Mouse (Mus musculus) cerebellum, adult 8-10 months (tissue): ENCODE results near the gene Ank2.
"Not testable (repeated sequence)": the region's sequence is repeated elsewhere in the genome, so short reads cannot be mapped to it uniquely, and the experiment has no call there.

Experiments
- DNase-seq: peaks from one replicate; pipeline ENCODE4 v3.0.0; 2022

Ank2 gene

GRCm38 (mm10) chr3:127408684-127409550 is 90.2 kb downstream of the Ank2 start:
- peak; percentile 58 for DNase-seq

- peak; percentile 16 for DNase-seq
Measured at GRCm38 (mm10) chr3:127407868-127408574, 91.1 kb downstream of the Ank2 start.

DNA sequence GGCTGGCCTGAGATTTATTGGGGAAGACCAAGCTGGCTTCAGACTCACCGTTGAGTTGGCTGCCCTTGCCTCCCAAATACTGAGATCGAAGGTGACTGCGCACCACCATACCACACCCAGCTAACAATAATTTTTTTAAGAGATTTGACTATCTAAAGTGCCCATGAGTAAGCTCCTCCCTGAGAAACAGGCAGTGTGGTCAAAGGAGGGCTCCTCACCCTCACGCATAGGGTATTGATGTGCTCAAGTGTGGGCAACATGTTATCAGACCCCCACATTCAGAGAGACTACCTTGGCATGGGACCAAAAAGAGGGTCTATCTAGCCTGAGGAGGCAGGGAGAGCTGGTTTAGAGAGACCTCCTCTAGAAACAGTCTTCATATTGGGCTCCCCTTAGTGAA is 92.3 kb downstream of the Ank2 start:
- DNase-seq = no peak

GRCm38 (mm10) chr3:127404371-127404770 is 94.8 kb downstream of the Ank2 start:
- no peak for DNase-seq

DNA sequence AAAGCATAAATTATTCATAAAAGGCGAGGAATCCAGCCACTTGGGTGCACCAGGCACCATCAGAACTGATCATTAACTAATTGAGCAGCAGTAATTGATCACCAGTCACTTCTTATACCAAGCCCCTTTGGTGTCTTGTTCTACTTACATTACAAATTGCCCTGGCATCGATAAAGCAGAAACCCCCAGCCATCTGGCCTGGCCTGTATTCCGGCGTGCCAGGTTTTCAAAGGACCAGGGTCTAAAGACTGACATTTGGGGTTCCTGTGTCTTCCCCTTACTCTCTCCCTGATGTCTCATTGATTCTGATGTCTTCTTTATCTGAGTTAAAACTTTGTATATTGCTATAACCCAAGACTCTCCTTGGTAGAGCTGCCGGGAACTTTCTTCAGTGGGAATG is 98.2 kb downstream of the Ank2 start:
- DNase-seq = no peak

GRCm38 (mm10) chr3:127400468-127400867 is 98.7 kb downstream of the Ank2 start:
- DNase-seq = not testable (repeated sequence)

DNA sequence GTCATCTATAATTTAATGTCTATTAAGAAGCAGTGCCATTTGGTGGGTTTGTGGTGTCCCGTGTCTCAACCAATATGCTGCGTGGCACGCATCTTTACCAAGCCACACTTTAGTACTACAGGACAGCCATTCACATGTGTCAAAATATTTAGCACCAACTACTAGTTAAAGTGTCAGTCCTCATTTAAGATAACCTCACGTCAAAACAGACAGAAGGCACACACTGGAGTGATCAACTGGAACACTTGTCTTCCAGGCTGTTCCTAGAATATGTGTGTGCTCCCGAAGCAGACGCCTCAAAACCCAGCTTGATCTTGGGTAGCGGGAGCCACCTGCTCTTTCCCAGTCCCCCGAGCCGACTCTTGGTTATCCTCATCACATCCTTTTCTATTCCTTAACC is 101.4 kb downstream of the Ank2 start:
- DNase-seq = no peak

GRCm38 (mm10) chr3:127395202-127395601 is 103.9 kb downstream of the Ank2 start:
- no peak for DNase-seq

GRCm38 (mm10) chr3:127387016-127387517 is 112.1 kb downstream of the Ank2 start:
- peak; percentile 10 for DNase-seq

- DNase-seq = no peak
Measured at GRCm38 (mm10) chr3:127383231-127383630, 115.9 kb downstream of the Ank2 start.

- DNase-seq = no peak
Measured at GRCm38 (mm10) chr3:127376901-127377460, 122.2 kb downstream of the Ank2 start.

DNA sequence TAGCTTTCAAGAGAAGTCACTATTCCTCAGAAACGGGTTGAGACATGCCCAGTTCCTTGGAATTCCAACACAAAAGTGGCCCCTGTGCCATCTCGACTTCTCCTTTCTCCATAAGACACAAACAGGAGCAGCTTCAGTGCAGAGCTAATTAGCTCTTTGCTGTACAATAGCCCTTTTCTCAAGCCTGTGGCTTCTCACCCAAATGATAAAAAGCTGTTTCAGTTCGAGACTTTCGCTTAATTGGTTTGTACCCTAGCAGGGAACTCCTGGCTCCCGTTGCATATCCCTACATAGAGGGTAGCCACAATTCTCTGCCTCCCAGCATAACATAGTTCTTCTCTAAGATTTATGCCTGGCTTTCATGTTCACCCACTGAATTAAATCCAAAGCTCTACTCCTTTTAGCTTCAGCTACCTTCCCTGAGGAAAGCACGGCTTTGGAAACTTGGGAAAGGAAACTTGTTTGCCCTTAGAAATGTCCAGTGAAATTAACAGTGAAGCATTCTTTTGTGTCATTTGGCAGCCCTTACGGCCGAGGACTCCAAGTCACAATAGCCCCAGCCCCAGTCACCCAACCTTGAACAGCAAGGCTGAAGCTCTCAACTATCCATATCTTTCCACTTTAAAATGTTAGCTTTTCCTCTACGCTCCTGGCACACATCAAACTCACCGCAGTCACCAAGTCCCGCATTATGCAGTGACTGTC is 123.0 kb downstream of the Ank2 start:
- DNase-seq = no peak

DNA sequence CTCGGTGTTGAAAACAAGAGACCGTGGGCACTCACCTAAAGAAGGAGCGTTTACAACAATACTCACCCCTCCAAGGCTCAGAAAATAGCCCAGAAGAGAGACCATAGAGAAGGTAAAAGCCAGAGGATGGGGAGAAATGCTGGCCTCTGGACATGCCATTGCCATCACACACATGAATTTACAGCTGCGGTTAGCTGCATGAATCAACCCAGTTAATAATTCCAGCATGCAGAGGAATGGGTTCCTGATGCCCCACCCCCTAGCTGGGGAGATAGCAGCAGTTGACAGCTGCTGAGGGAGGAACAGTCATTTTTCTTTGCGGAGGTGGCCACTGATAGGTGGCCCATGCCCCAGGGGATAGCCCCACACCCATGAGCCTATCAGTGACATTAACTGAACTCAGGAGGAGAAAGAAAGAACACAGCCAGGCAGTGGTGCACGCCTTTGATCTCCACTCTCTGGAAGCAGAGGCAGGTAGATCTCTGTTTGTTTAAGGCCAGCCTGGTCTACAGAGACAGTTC is 124.9 kb downstream of the Ank2 start:
- DNase-seq = no peak

DNA sequence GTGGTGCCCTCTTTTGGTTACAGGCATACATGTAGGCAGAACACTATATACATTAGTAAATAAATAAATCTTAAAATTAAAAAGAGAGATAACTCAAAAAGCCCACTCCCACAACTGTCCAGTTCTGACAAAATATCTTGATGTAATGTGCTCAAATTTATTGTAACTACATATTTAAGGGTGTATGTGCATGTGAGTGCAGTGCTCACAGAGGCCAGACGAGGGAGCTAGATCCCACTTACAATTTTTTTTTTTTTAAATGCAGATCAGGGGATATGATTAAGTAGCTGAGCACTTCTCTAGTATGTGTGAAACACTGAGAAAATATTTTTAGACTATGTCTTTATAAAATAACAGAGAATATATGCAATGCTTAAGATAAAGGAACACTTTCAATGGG is 127.4 kb downstream of the Ank2 start:
- DNase-seq = no peak

DNA sequence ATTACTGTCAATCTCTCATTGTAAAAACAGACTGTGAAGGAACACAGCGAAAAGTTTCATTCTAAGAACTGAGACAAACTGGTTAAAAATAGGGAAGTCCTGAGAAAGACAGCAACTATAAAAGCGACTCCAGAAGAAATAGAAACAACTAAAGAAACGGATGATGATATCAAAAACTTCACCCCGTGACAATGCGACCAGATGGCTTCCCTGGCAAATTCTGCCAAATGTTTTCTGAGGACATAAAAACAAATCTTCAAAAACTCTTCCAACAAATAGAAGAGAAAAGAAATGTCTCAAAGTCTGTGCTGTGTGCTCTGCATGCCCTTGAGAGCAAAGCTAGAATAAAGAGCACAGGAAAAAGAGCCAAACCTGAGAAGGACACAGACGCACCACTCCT is 129.6 kb downstream of the Ank2 start:
- no peak for DNase-seq

GRCm38 (mm10) chr3:127367450-127367849 is 131.7 kb downstream of the Ank2 start:
- DNase-seq = no peak

DNA sequence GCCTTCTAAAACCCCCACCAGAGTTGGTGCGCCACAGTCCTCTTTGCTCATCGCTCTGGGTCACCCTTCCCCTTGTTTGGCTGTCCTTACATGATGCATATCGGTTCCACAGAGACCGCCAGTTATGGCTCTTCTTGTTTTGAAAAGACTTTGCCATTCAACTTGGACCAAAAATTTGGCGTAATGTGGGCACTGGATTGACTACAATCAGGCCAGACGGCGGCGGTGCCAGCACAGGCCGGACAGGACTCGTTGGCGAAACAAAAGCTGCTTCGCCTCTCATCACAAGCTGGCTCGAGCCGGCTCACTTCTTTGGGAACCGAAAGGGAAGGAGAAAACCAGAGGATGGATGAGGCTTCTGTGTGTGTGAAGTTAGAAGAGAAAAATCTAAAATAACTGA is 135.6 kb downstream of the Ank2 start:
- peak; percentile 22 for DNase-seq

GRCm38 (mm10) chr3:127362611-127363393 is 136.3 kb downstream of the Ank2 start:
- no peak for DNase-seq

- DNase-seq = no peak
Measured at GRCm38 (mm10) chr3:127361846-127362245, 137.3 kb downstream of the Ank2 start.

GRCm38 (mm10) chr3:127361384-127361783 is 137.8 kb downstream of the Ank2 start:
- DNase-seq = no peak

GRCm38 (mm10) chr3:127355252-127355651 is 143.9 kb downstream of the Ank2 start:
- no peak for DNase-seq
